Mouse (Mus musculus): ENCODE results near the gene Gal3st3. TPM values are rescaled to one million over a fixed set of nuclear protein-coding genes. Genes with fewer than 3 reads are reported as not detected.
A peak's percentile ranks its signal among the peaks of the same experiment; 100 is the strongest.
"Not testable (repeated sequence)": the region's sequence is repeated elsewhere in the genome, so short reads cannot be mapped to it uniquely, and the experiment has no call there.

Gene Gal3st3
- polyA plus RNA-seq, 2 experiments = 0.03 to 0.04 TPM

GRCm38 (mm10) chr19:5345297-5346131 is 47.4 kb downstream of the Gal3st3 start:
- H3K4me2 ChIP-seq (ENCODE audit: low read depth) = no peak overlapping the region
- DNase-seq (ENCODE audit: low read depth in 3 of 3, low spot score in 3 of 3) = no peak
- no peaks in the 10 kb centered on the region for H3K36me3 ChIP-seq (replicated peaks; ENCODE audit: control insufficient read depth, insufficient read depth, low read depth)
- H3K4me3 ChIP-seq (ENCODE audit: insufficient read depth in 1 of 2, low read depth in 2 of 2, low read length in 2 of 2) = no peak overlapping the region
- 61% methylated on average over 6 of the region's 6 CpGs for WGBS (ENCODE audit: insufficient replicate concordance)
- H3K27me3 ChIP-seq (ENCODE audit: control insufficient read depth, insufficient read depth, low read length) = no peaks in the 10 kb centered on the region
- H3K9me3 ChIP-seq (ENCODE audit: control insufficient read depth, low read length) = no peaks in the 10 kb centered on the region
- no peaks in the 10 kb centered on the region for H3K4me1 ChIP-seq (replicated peaks; ENCODE audit: control insufficient read depth in 2 of 2, insufficient read depth in 2 of 2, low read length in 1 of 2)
- H3K27ac ChIP-seq = no peak overlapping the region
- H3K9ac ChIP-seq (replicated peaks) = no peak overlapping the region
- no peak for ATAC-seq (ENCODE audit: insufficient read depth)
- TF ChIP-seq CTCF (IDR thresholded peaks at IDR 0.05; ENCODE audit: low read depth) (no peak), EP300 (IDR thresholded peaks at IDR 0.05; ENCODE audit: low read depth) (no peak)

- Histone ChIP-seq H3K27ac (no peak overlapping the region), H3K4me1 (replicated peaks; ENCODE audit: control insufficient read depth in 2 of 2, insufficient read depth in 2 of 2, low read length in 1 of 2) (no peaks in the 10 kb centered on the region), H3K4me3 (ENCODE audit: insufficient read depth in 1 of 2, low read depth in 2 of 2, low read length in 2 of 2) (no peak overlapping the region), H3K36me3 (replicated peaks; ENCODE audit: control insufficient read depth, insufficient read depth, low read depth) (no peaks in the 10 kb centered on the region), H3K4me2 (ENCODE audit: low read depth) (no peak overlapping the region), H3K9me3 (ENCODE audit: control insufficient read depth, low read length) (no peaks in the 10 kb centered on the region), H3K9ac (replicated peaks) (no peak overlapping the region), H3K27me3 (ENCODE audit: control insufficient read depth, insufficient read depth, low read length) (no peaks in the 10 kb centered on the region)
- WGBS (ENCODE audit: insufficient replicate concordance) = 56% methylated on average over 6 of the region's 6 CpGs
- ATAC-seq (ENCODE audit: insufficient read depth) = no peak
- no peak for DNase-seq (ENCODE audit: low read depth in 3 of 3, low spot score in 3 of 3)
- TF ChIP-seq CTCF (IDR thresholded peaks at IDR 0.05; ENCODE audit: low read depth) = no peak
- no peak for TF ChIP-seq EP300 (IDR thresholded peaks at IDR 0.05; ENCODE audit: low read depth)
Measured at GRCm38 (mm10) chr19:5348064-5348463, 49.9 kb downstream of the Gal3st3 start.

- ATAC-seq (ENCODE audit: insufficient read depth) (no peak), DNase-seq (ENCODE audit: low read depth in 3 of 3, low spot score in 3 of 3) (no peak)
- no peak overlapping the region for H3K27ac ChIP-seq
- 6% methylated on average over 34 of the region's 34 CpGs for WGBS (ENCODE audit: insufficient replicate concordance)
- peak overlapping the region; percentile 76 for H3K4me2 ChIP-seq (ENCODE audit: low read depth)
- H3K4me1 ChIP-seq (replicated peaks; ENCODE audit: control insufficient read depth in 2 of 2, insufficient read depth in 2 of 2, low read length in 1 of 2) = no peaks in the 10 kb centered on the region
- TF ChIP-seq CTCF (IDR thresholded peaks at IDR 0.05; ENCODE audit: low read depth) = peak; percentile 51
- no peak for TF ChIP-seq EP300 (IDR thresholded peaks at IDR 0.05; ENCODE audit: low read depth)
- H3K27me3 ChIP-seq (ENCODE audit: control insufficient read depth, insufficient read depth, low read length) = no peaks in the 10 kb centered on the region
- H3K36me3 ChIP-seq (replicated peaks; ENCODE audit: control insufficient read depth, insufficient read depth, low read depth) = no peaks in the 10 kb centered on the region
- peak overlapping the region; percentile 45; the same call in 1 of the 2 replicates for H3K9ac ChIP-seq (replicated peaks)
- H3K9me3 ChIP-seq (ENCODE audit: control insufficient read depth, low read length) = no peaks in the 10 kb centered on the region
- H3K4me3 ChIP-seq (ENCODE audit: insufficient read depth in 1 of 2, low read depth in 2 of 2, low read length in 2 of 2) = peak overlapping the region; percentile 37 to 43
Measured at GRCm38 (mm10) chr19:5348526-5349501, 50.7 kb downstream of the Gal3st3 start.

- H3K27ac ChIP-seq; ATAC-seq (ENCODE audit: insufficient read depth); DNase-seq (ENCODE audit: low read depth in 3 of 3, low spot score in 3 of 3); H3K4me1 ChIP-seq (replicated peaks; ENCODE audit: control insufficient read depth in 2 of 2, insufficient read depth in 2 of 2, low read length in 1 of 2); H3K36me3 ChIP-seq (replicated peaks; ENCODE audit: control insufficient read depth, insufficient read depth, low read depth); H3K27me3 ChIP-seq (ENCODE audit: control insufficient read depth, insufficient read depth, low read length); H3K9me3 ChIP-seq (ENCODE audit: control insufficient read depth, low read length): not testable (repeated sequence)
- 56% methylated on average over 6 of the region's 6 CpGs for WGBS (ENCODE audit: insufficient replicate concordance)
- peak within 1 kb of the TSS; percentile 45; the same call in 1 of the 2 replicates for H3K9ac ChIP-seq (replicated peaks)
- peak within 1 kb of the TSS; percentile 76 for H3K4me2 ChIP-seq (ENCODE audit: low read depth)
- H3K4me3 ChIP-seq (ENCODE audit: insufficient read depth in 1 of 2, low read depth in 2 of 2, low read length in 2 of 2) = peak within 1 kb of the TSS; percentile 37 to 43
Measured at GRCm38 (mm10) chr19:5349502-5349873, 51.4 kb downstream of the Gal3st3 start, which contains the start of gene Cst6. Gene Cst6 (minus strand): TSS chr19:5349574.

GRCm38 (mm10) chr19:5353609-5354008 is 55.5 kb downstream of the Gal3st3 start:
- H3K9me3 ChIP-seq (ENCODE audit: control insufficient read depth, low read length) = no peaks in the 10 kb centered on the region
- TF ChIP-seq EP300 (IDR thresholded peaks at IDR 0.05; ENCODE audit: low read depth) = no peak
- no peak for TF ChIP-seq CTCF (IDR thresholded peaks at IDR 0.05; ENCODE audit: low read depth)
- DNase-seq (ENCODE audit: low read depth in 3 of 3, low spot score in 3 of 3) = no peak
- H3K36me3 ChIP-seq (replicated peaks; ENCODE audit: control insufficient read depth, insufficient read depth, low read depth) = no peaks in the 10 kb centered on the region
- no peak overlapping the region for H3K27ac ChIP-seq
- ATAC-seq (ENCODE audit: insufficient read depth) = no peak
- H3K4me1 ChIP-seq (replicated peaks; ENCODE audit: control insufficient read depth in 2 of 2, insufficient read depth in 2 of 2, low read length in 1 of 2) = 0 out of 4 replicates have a peak, but pooled peaks cover 0 to 1% of the 10 kb centered on the region in 2 experiments
- 61% methylated on average over 2 of the region's 2 CpGs for WGBS (ENCODE audit: insufficient replicate concordance)
- H3K4me3 ChIP-seq (ENCODE audit: insufficient read depth in 1 of 2, low read depth in 2 of 2, low read length in 2 of 2) = no peak overlapping the region
- H3K9ac ChIP-seq (replicated peaks) = no peak overlapping the region
- no peaks in the 10 kb centered on the region for H3K27me3 ChIP-seq (ENCODE audit: control insufficient read depth, insufficient read depth, low read length)
- H3K4me2 ChIP-seq (ENCODE audit: low read depth) = no peak overlapping the region

All from liver, embryonic 14.5 days (tissue).